Mouse (Mus musculus) hindlimb bud, embryonic 11.5 days (tissue): ENCODE measurements around the gene Ube2f.

ENCODE experiments used
- DNase-seq: peaks from one replicate; pipeline ENCODE4 v3.0.0-alpha.2; 2012; ENCODE audit warnings: low read depth, low spot score; ENCODE audit errors: extremely low spot score

Ube2f gene

DNA sequence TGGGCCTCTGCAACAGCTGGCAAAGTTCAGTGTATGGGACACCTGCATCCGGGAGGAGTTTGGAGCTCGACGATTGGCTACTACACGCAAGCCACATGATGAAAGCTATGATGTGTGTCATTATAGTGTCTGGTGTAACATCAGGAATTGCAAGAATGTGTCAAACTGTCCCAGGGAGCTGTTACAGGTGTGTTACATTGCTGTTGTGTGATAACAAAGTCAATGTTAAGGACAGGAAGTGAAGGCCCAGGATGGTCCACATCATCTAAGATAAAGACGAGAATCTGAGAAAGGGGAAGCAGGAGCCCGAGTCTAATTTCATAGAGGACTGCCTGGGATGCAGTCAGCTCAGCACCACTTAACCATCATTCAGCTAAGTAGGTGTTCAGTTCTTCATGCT is 45.4 kb downstream of the Ube2f start:
- no peak for DNase-seq

GRCm38 (mm10) chr1:91297799-91298744 is 48.0 kb downstream of the Ube2f start, which contains the start of gene Scly:
TSS of gene Scly (plus strand) at chr1:91298338.
- DNase-seq, result peak; percentile 54

DNA sequence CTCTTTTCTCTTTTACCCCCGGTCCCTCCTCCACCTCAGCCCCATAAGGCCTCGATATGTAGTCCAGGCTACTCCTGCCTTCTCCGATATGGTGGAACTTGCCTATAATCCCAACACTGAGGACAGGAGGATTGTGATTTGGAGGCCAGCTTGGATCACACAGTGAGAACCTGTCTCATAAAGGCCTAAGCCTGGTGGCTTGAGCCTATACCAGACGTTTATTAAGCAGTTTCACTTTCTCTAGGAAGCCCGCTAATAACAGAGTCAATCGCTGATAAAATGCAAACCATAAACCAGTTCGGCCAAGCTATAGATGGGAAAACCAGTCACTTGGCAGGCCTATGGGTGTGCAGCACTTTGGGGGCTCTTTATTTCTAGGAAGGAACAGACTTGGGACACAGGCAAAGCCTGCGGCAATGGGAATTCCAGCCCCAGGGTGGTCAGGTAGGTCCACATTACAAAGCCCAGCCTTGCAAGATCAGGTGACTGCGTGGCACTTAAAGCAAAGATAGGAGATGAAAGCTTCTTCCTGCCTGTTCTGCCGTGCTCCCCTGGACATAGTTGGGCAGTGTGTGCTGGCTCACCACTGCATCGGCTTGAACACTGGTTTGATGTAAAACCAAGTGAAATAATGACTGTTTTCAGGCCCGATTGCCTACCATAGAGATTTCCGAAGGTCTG is 49.1 kb downstream of the Ube2f start:
- DNase-seq, result no peak

GRCm38 (mm10) chr1:91299707-91300426 is 49.8 kb downstream of the Ube2f start:
- no peak for DNase-seq

GRCm38 (mm10) chr1:91301206-91301920 is 51.3 kb downstream of the Ube2f start:
- DNase-seq, result no peak

- no peak for DNase-seq
These were observed 51.9 kb downstream of the Ube2f start for GRCm38 (mm10) chr1:91302021-91302420.

DNA sequence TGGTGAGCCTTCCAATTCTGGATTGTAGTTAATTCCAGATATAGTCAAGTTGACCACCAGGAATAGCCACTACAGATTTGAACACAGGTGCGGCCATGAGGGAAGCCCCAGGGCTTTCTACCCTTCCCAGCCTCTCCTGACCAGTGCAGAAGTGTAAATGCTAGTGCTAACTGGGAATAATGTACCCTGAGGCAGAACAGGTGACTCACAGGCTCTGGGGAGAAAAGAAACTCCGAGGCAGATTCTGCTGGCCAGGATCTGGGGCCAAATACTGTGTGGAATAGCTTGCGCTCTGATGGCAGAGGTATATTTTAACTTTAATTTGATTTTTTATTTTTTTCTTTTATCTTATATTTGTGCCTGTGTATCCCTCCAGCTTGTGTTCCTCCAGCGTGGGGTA is 54.5 kb downstream of the Ube2f start:
- DNase-seq, result no peak

GRCm38 (mm10) chr1:91309366-91310085 is 59.4 kb downstream of the Ube2f start:
- DNase-seq, result no peak

DNA sequence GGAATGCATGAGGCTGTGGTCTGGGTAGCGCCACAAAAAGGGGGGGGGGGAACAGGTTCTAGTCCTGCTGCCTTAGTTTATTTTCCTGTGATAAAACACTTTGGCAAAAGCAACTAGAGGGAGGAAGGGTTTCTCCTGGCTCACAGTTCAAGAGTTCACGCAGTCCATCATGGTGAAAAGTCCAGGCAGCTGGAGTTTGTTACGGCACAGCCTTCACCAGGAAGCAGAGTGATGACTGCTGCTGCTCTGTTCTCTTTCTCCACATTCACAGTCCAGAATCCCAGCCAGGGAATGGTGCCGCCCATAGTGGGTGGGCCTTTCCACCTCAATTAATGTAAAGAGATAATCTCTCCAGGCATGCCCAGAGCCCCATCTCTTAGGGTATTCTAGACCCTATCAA is 62.2 kb downstream of the Ube2f start:
- no peak for DNase-seq

DNA sequence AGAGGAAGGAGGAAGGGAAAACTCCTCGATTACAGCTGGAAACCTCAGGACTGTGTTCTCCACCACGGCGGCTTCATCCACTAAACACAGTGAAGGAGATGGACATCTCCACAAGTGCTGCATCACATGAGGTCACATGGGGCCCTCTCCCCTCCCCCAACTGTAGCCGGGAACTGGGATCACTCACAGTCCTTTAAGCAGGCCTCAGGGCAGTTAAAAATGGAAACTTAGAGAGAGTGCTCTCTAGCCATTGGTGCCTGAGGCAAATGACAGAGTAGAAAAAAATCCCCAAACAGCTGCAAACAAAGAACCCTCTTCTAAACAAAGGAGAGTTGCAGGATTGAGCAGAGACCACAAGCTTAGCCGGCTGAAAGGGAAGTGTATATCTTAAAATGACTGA is 63.1 kb downstream of the Ube2f start:
- DNase-seq, result no peak

- DNase-seq, result no peak
These were observed 67.6 kb downstream of the Ube2f start for GRCm38 (mm10) chr1:91317656-91318055.

- DNase-seq, result no peak
These were observed 71.8 kb downstream of the Ube2f start, which contains the start of gene Espnl for GRCm38 (mm10) chr1:91321760-91322438. TSS of gene Espnl (plus strand) at chr1:91322075.

GRCm38 (mm10) chr1:91324646-91325045 is 74.5 kb downstream of the Ube2f start:
- no peak for DNase-seq

DNA sequence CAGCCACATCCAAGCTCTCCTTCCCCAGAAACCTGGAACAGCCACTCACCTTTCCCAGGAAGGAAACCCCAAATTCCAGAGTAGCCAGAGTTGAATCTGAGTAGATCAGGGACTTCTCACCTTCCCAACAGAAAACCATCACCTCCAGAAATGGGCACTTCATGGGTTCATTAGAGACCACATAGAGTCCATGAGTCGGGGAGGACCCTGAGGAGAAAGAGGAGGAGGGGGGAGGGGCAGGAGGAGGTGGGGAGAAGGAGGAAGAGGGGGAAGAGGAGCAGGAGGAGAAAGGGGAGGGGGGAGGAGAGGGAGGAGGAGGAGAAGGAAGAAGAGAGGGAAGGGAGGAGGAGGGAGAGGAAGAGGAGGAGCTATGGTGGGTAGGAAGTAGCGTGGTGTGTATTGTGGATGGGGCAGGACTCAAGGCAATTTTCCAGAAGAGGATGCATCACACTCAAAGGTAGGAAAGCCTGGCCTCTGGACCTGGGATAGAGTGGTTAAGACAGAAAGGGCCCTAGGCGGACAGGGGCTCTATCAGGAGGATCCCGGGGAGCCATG is 75.5 kb downstream of the Ube2f start:
- DNase-seq, result no peak

DNA sequence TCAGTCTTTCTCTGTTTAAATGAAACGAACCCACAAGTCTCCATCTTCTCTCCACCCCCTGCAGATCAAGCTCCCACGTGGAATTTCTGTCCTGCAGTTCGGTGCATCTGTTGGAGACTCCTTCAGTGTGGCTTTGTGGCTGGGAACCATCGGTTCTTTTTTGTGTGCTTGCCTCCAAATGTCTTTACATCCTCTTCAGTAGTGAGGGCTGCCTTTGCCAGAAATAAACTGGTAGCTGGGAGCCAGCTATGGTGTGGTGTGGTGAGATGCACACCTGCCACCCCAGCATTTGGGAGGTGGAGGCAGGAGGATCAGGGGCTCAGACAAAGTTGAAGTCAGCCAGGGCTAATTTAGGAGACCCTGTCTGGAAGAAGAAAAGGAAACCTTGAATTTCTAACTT is 82.0 kb downstream of the Ube2f start:
- no peak for DNase-seq

- no peak for DNase-seq
These were observed 83.5 kb downstream of the Ube2f start for GRCm38 (mm10) chr1:91333582-91333981.

- DNase-seq, result no peak
These were observed 87.3 kb downstream of the Ube2f start for GRCm38 (mm10) chr1:91337355-91337754.
